Mouse (Mus musculus): ENCODE results near the gene Tex2.

- TF ChIP-seq POLR2A (IDR thresholded peaks at IDR 0.05; ENCODE audit: borderline replicate concordance, control insufficient read depth, low read depth, low read length) (no peak), CTCF (IDR thresholded peaks at IDR 0.05; ENCODE audit: control insufficient read depth, insufficient read depth, low read length) (no peak)
Measured at GRCm38 (mm10) chr11:106521612-106522011, 91.6 kb downstream of the Tex2 start.

All from bone marrow, adult 2 months (tissue).